Mouse (Mus musculus) adrenal gland, postnatal 25 days (tissue): ENCODE results near the gene Btn2a2. TPM values are rescaled to one million over a fixed set of nuclear protein-coding genes. Genes with fewer than 3 reads are reported as not detected.

Experiments
- microRNA-seq, 2 experiments: library from miRNA; unstranded; fragments of <30 nt; microRNA quantifications; one replicate each; pipeline ENCODE4 v1.2.0; 2021
- total RNA-seq: library from RNA; stranded (reverse); gene quantifications from 2 replicates; pipeline ENCODE4 v1.2.3, GENCODE M21; 2021

Gene Btn2a2
- total RNA-seq, 1 experiment from 2014 or later = not detected

Small RNA genes lying within 50 kb of the gene (microRNA-seq; reads per million reads assigned to microRNA genes)
- gene Gm44297 (0 reads per million in 2 experiments), gene n-TStga1 (0.36 to 1.0 reads per million in 2 experiments)

Other genes starting within 250 kb of the Btn2a2 start
- not detected in 2 replicates for gene Vmn1r223, start 241.7 kb downstream of the Btn2a2 start, total RNA-seq
- gene Zfp322a, start 119.6 kb downstream of the Btn2a2 start, total RNA-seq = 19.7 and 30.1 TPM in 2 replicates
- 6.4 and 6.9 TPM in 2 replicates for gene Abt1, start 65.0 kb downstream of the Btn2a2 start, total RNA-seq
- not detected in 2 replicates for gene Btn1a1, start 23.0 kb downstream of the Btn2a2 start, total RNA-seq
- 474 and 516 TPM in 2 replicates for gene Hist1h4h, start 42.2 kb upstream of the Btn2a2 start, total RNA-seq
- 63.3 and 106 TPM in 2 replicates for gene Hist1h2af, start 45.0 kb upstream of the Btn2a2 start, total RNA-seq
- 24.0 and 39.4 TPM in 2 replicates for gene Hist1h3g, start 46.6 kb upstream of the Btn2a2 start, total RNA-seq
- gene Hist1h2bh, start 54.5 kb upstream of the Btn2a2 start, total RNA-seq = 6.6 and 6.8 TPM in 2 replicates
- gene Hist1h3f, start 55.2 kb upstream of the Btn2a2 start, total RNA-seq = 33.9 and 36.7 TPM in 2 replicates
- 127 and 189 TPM in 2 replicates for gene Hist1h4f, start 62.8 kb upstream of the Btn2a2 start, total RNA-seq
- 9.5 TPM in 2 replicates for gene Hist1h1d, start 64.4 kb upstream of the Btn2a2 start, total RNA-seq
- 66.8 and 86.4 TPM in 2 replicates for gene Hist1h3e, start 73.5 kb upstream of the Btn2a2 start, total RNA-seq
- 14.5 and 15.5 TPM in 2 replicates for gene Hist1h2ae, start 82.4 kb upstream of the Btn2a2 start, total RNA-seq
- 106 and 130 TPM in 2 replicates for gene Hist1h2bg, start 82.5 kb upstream of the Btn2a2 start, total RNA-seq
- 61.2 and 62.9 TPM in 2 replicates for gene Hist1h2bf, start 85.3 kb upstream of the Btn2a2 start, total RNA-seq
- gene Hist1h2ad, start 85.5 kb upstream of the Btn2a2 start, total RNA-seq = 2.3 and 9.6 TPM in 2 replicates
- gene Hist1h3d, start 86.9 kb upstream of the Btn2a2 start, total RNA-seq = 12.9 and 16.6 TPM in 2 replicates
- gene Hist1h4d, start 92.7 kb upstream of the Btn2a2 start, total RNA-seq = 174 and 185 TPM in 2 replicates
- 18.6 and 18.8 TPM in 2 replicates for gene Hist1h2be, start 132.3 kb upstream of the Btn2a2 start, total RNA-seq
- 102 and 118 TPM in 2 replicates for gene Hist1h1e, start 133.7 kb upstream of the Btn2a2 start, total RNA-seq
- 3.5 and 4.3 TPM in 2 replicates for gene Hist1h2ac, start 195.1 kb upstream of the Btn2a2 start, total RNA-seq
- gene Hist1h2bc, start 195.3 kb upstream of the Btn2a2 start, total RNA-seq = 193 and 227 TPM in 2 replicates
- not detected in 2 replicates for gene Hist1h1t, start 207.0 kb upstream of the Btn2a2 start, total RNA-seq
- 97.6 and 116 TPM in 2 replicates for gene Hist1h4c, start 209.6 kb upstream of the Btn2a2 start, total RNA-seq
- gene Hfe, start 222.0 kb upstream of the Btn2a2 start, total RNA-seq = 37.3 and 49.1 TPM in 2 replicates
- gene Hist1h1c, start 250.0 kb upstream of the Btn2a2 start, total RNA-seq = 248 and 316 TPM in 2 replicates